Mouse (Mus musculus) gastrocnemius, adult 18-20 months (tissue): ENCODE measurements around the gene Lrrc3. TPM values are rescaled to one million over a fixed set of nuclear protein-coding genes. Genes with fewer than 3 reads are reported as not detected.
"Not testable (repeated sequence)": the region's sequence is repeated elsewhere in the genome, so short reads cannot be mapped to it uniquely, and the experiment has no call there.

ENCODE experiments used
- DNase-seq: peaks from one replicate; pipeline ENCODE4 v3.0.0; 2021; ENCODE audit warnings: low spot score
- long read RNA-seq, 2 experiments: library from polyadenylated mRNA; stranded (forward); transcript quantifications; one replicate each; pipeline ENCODE4 v2.0.0; 2021
- total RNA-seq, 2 experiments: library from RNA; stranded (reverse); gene quantifications; 2 replicates each; pipeline ENCODE4 v1.2.3; 2021

Gene Lrrc3
- under 1 TPM; 0.23 to 0.28 TPM for total RNA-seq
- long read RNA-seq, experiment 1: 0 reads
- long read RNA-seq, experiment 2: 0 reads

DNA sequence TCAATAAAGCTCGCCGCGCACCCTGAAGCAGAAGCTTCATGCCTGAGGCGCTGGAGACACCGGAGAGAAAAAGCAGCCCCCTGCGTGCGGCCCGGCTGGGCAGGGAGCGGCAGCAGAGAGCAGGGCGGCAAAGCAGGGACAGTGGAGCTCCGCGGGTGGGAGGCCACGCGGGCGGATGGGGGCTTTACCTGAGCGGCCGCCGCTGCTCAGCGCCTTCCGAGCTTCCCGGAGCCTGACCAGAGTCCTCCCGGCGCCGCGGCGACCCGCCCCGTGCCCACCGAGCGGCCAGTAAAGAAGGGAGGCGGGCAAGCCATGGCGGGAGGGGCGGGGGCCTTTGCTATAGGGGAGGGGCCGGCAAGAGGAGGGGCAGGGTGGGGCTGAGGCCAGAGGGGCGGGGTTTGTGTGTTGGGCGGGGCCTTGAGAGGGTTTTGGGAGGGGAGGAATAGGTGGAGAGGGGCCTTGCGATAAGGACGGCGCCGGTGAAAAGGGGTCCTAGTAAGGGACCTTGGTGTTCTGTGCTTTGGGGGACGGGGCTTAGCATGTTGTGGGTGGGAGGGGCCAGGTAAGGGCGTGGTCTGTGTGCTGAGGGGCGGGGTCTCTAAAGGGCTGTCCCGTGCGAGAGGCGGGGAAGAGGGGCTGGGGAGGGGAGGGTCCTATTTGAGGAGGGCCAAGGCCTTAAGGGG, at the start of gene Lrrc3:
Lrrc3 (minus strand) TSS at position 326 of the 683 bp plus-strand sequence.
- DNase-seq: no peak

GRCm38 (mm10) chr10:77950468-77950867, 48.1 kb upstream of the Lrrc3 start:
- DNase-seq: not testable (repeated sequence)

GRCm38 (mm10) chr10:77939685-77940084, 37.3 kb upstream of the Lrrc3 start:
- DNase-seq: no peak

DNA sequence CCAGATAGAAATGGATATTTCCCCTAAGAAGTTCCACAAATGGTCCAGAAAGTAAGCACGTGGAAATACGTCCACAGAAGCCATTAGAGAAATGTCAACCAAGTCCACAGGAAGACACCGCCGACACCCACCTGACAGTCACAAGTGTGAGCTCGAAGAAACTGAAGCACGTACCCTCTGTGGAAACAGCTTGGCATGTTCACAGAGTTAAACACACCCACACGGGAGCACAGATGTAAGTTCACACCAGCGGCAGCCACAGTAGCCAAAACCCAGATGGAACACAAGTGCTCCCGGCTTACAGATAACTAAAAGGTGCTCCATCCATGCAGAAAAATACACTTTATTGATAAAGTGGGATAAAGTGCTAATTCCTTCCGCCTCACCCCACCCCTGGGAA, 25.0 kb upstream of the Lrrc3 start:
- no peak for DNase-seq

GRCm38 (mm10) chr10:77926140-77926539, 23.8 kb upstream of the Lrrc3 start:
- peak; percentile 35 for DNase-seq

- DNase-seq: no peak
These were observed 20.3 kb upstream of the Lrrc3 start for GRCm38 (mm10) chr10:77922681-77923080.

DNA sequence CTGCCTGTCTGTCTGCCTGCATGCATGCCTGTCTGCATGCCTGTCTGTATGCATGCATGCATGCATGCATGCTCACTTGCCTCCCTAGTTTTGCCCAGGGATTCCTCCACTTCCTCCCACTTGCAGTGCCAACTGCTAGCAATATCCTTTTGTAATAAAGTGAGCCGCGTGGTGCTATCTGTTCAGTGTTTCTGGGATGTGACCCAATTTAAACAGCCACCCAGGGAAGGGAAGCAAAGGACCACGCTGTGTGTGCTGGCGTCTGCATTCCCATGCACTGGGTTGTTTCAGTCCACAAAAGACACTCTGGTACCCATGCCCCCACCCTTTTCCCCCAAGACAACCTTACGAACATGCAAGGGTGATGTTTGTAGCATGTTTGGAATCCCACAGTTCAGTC, 18.7 kb upstream of the Lrrc3 start:
- DNase-seq: no peak

GRCm38 (mm10) chr10:77916636-77917335, 14.4 kb upstream of the Lrrc3 start:
- DNase-seq: peak; percentile 53

DNA sequence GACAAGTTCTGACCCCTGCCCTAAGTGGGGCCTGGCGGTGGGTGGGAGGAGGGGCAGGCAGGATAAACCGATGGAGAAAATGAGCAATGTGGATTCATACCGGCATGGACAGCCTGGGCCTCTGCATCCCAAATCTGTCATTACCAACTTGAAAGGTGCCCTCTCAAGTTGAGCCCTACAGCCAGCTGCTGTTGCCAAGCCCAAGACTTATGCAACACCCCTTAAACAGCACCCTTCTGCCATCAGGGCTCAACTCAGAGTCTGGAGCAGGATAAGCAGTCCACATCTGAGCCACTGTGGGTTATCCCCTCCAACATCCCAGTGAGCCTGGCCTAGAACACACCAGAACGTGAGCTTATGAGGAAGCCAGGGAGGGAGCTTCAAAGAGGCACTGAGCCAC, 11.0 kb upstream of the Lrrc3 start:
- DNase-seq: no peak

GRCm38 (mm10) chr10:77912605-77913004, 10.3 kb upstream of the Lrrc3 start:
- peak; percentile 23 for DNase-seq

GRCm38 (mm10) chr10:77902894-77903715, 769 bp upstream of the Lrrc3 start:
- DNase-seq: no peak

DNA sequence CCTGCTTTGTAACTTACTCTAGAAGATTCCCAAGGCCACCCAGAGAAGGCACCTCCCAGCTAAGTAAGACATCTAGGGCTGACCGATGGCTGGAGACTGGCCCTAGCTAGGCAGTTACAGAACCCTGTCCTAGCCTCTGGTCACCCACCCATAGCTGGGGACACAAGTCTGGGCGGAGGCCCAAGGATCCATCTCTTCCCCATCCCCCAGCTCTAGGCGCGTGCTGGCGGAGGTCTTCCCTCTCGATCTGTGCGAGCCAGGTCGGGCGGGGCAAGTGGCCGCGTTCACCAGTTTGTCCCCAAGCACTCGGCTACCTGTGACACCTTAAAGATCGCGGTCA, 495 bp downstream of the Lrrc3 start:
- DNase-seq: no peak

GRCm38 (mm10) chr10:77900903-77901818, 1.2 kb downstream of the Lrrc3 start:
- no peak for DNase-seq

GRCm38 (mm10) chr10:77900126-77900525, 2.2 kb downstream of the Lrrc3 start:
- DNase-seq: no peak

GRCm38 (mm10) chr10:77895562-77895961, 6.8 kb downstream of the Lrrc3 start:
- DNase-seq: no peak

- no peak for DNase-seq
These were observed 11.3 kb downstream of the Lrrc3 start for GRCm38 (mm10) chr10:77890987-77891565.

- DNase-seq: no peak
These were observed 16.2 kb downstream of the Lrrc3 start for GRCm38 (mm10) chr10:77886007-77886747.

DNA sequence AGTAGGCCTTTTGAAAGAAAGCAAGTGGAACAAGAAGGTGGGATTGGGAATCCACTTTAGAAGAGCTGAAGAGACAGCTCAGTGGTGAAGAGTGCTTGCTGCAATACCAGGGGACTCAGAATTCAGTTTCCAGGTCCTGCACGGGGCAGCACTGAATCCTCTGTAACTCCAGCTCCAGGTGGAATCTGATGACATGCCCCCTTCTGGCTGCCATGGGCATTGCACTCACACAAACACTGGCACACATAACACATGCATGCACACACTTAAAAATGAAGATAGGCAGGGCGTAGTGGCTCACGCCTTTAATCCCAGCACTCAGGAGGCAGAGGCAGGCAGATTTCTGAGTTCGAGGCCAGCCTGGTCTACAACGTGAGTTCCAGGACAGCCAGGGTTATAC, 19.8 kb downstream of the Lrrc3 start:
- no peak for DNase-seq

- DNase-seq: no peak
These were observed 22.0 kb downstream of the Lrrc3 start for GRCm38 (mm10) chr10:77880305-77880704.

DNA sequence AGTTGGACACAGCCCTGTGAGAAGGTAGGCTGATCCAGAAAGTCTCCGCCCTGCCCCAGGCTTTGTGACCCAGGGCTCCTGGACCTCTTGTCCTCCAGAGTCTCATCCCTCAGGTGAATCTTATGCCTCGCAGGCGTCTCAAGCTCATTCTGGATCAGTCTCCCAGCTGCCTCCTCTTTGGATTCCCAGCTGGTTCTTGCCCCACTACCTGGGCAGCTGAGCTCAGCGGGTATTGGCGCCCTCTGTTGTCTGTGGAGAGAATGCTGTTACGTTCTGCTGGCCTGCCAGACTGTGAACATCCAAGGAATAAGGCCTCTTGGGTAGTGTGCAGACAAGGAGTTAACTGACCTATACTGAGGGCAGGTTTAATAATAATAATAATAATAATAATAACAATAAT, 23.4 kb downstream of the Lrrc3 start:
- DNase-seq: no peak
